Mouse (Mus musculus) lung, postnatal 25 days (tissue): ENCODE measurements at regions not wholly inside any gene's neighbourhood (a gene's known extent, or its start where the extent isn't known, plus 50 kb on each side); places are given as distances from the start of the nearest gene placed in this dataset.

ENCODE experiments used
- DNase-seq: peaks from one replicate; pipeline ENCODE4 v3.0.0; 2022; ENCODE audit warnings: low spot score

DNA sequence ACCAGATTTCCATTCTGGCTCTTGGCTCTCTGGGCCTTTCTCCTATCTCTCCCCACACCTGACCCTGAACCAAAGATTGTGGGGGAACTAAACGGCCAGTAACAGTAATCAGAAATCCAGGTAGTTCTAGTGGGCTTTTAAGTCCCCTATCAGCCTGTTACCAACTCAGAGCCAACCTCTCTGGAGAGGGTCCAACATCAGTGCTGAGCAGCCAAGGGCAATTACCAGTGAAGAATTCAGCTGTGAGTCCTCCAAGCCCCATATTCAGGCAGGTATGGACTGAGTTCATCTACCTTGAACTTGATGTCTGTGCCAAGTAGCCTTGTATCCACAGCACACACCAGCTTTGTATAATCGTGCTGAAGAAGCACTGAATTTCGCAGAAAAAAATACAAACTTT lies 1636.7 kb downstream of the Efnb2 start:
- no peak for DNase-seq

DNA sequence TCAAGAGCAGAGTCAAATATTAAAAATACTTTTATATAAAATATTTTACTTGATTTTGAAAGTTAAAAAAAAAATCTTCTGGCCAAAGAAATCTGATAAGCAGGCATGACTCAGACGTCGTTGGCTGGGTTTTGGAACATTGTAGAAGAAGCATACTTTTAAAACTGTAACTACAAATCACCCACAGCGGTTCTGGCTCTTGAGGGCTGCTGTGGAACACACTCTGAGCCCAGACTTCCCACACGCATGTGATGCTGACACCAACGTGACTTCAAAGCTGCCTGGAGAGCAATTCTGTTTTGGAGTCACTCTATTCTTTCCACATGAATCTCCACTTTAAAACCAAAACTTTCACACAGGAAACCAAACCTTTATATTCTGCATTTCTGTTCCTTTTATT lies 1649.2 kb downstream of the Efnb2 start:
- DNase-seq = no peak

DNA sequence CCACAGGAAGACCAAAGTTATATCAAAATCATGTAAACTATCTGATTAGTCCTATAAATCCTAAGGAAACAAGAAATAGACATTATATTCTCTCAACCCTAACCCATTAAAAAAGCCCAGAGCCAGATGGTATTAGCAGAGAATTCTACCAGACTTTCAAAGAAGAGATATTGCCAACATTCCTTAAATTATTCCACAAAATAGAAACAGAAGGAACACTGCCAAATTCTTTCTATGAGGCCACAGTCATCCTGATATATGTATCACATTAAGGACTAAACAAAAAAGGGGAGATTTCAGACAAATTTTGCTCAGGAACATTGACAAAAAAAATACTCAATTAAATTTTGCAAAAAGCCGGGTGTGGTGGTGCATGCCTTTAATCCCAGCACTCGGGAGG lies 1669.5 kb downstream of the Efnb2 start:
- DNase-seq = no peak

DNA sequence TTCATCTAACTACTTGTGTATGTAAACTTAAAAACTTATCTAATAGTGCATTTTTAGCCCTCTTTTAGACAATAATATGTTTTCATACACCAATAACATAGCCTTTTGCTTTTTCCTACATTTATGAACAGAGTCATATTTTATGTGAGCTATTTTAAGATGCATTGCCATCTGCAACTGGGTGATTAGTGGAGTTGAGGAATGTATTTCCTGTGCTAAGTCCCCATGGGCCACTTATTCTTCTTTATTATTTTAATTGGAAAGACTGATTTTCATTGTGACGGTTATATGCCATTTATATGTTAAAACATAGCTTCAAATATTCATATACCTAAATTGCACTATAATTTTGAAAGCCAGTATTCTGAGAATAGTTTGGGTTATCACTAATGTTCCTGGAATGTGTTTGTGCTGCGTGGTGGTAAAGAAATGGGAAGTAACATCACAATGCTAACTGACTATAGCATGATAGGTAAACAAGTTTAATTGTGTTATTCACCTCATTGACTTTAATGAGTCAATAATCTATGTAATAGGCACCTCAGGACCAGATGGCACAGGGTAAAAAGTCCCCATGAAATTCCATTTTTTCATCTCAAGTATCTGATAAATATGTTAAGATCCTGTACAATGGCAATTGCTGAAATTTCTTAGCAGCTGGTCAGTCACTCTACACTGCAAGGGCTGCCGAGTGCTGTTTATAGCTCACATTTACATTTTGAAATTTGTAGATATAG lies 1671.5 kb downstream of the Efnb2 start:
- DNase-seq = no peak

DNA sequence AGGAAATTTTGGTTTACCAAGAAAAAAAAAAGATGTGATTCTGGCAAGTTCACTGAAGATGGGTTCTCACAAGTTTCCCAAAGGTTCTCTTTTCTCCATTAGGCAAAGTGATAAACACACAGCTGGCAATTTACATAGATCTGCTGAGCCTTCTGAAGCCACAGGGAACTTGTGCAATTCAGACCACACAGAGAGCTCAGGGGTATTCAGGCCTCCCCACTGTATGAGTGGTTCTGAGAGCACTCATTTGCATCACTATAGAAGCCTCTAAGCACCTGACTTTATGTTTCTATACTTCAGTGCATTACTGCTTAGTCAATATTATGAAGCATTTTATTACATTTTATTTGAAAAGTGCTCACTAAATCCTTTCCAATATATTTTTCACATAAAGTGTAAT lies 1687.1 kb downstream of the Efnb2 start:
- no peak for DNase-seq

DNA sequence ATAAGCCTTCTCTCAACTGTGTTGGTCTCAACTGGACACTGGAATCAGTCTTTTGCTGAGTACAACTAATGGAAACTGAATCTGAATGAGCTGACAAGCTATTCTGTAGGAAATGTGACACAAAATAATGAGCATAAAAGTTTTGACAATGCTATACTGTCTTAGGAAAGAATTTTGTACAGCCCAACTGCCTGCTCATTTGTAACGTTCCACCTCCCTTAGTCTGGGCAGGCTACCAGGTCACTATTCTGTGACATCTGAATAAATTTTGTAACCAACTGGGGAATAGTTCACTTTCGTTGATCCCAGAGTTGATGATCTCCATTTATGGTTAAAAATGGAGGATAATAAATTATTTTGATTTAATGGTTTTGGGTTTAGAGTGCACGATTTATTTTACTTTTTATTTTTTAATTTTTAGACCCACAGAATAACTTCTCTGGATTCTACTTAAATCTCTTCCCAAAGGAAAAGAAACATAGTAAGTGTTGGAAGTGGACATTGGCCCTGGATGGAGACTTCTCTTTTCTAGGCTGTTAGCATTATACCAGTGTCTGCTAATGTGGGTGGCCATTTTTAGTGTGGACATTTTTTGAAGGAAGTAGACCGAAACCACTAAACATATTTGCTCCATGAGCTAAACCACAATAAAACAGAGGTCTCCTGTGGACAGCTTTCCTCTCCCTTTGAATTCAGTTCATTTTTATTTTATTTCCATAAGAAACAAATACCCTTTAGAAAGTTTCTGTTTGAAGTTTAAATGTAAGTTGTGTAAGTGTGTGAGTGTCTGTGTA lies 1697.8 kb downstream of the Efnb2 start:
- DNase-seq = no peak

DNA sequence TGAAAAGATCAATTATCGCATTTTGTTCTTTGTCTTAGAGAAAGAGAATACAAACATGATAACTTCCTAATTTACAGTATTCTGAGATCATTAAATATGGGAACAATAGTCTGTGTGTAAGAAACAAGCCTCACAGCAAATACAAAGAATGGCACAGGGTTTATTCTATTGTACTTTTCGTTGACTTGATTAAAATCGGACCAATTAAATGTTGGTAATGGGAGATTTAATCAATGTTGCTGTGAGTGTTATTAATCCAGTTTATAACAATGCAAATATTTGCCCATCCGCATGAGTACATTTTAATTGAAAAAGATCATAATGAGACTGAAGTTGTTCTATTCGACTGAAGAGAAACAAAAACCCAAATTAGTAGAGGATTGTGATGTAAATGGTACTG lies 1703.0 kb downstream of the Efnb2 start:
- no peak for DNase-seq

DNA sequence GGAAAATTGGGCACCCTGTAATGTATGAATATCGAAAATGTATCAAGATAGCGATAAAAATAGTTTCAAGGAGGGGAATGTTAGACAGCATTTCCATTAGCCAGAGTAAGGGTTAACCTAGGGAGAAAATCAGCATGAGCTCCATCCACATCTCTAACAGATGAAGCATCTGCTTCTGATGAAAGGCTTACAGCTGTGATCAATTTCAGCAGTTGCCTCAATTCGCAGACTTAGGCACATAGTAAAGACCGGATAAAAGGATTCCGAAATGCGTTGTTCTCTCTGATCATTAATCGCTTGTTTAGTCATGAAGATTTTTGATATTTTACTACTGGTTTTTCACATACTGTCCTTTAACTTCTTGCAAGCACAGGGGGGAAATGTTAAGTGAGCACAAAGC lies 1706.8 kb downstream of the Efnb2 start:
- DNase-seq = no peak

DNA sequence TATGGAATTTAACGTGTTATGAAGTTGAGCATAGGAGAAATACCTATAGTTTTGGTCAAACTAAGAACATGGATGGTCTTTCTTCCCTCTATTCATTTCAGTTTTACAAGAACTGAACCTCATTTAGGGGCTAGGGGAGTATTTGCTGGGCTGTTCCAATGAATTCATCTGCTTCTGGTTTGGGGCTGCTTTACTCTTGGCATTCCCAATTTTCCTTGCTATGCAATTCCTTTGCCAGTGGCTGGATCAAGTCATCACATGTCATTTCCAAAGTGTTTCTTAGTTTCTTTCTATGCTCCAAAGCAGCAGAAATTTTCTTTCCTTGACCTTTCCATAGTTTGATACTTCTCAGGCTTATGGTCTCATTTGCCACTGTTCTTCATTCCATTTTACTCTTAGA lies 1738.6 kb downstream of the Efnb2 start:
- no peak for DNase-seq

DNA sequence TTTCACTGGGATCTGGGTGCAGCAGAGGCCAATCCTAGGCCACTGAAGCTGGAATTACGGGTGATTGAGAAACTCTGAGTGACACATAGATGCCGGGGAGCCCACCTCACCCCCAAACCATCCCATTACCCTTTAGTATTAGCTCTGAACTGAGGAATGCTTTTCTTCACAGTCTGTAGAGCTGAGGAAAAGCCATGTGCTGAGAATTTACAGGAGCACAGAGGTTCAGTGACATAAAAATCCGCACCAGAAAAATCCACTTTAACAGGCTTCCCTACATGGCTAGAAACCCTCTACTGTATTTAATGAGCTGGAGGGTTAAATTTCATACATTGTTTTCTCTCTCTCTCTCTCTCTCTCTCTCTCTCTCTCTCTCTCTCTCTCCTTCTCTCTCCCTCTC lies 1753.4 kb downstream of the Efnb2 start:
- no peak for DNase-seq

DNA sequence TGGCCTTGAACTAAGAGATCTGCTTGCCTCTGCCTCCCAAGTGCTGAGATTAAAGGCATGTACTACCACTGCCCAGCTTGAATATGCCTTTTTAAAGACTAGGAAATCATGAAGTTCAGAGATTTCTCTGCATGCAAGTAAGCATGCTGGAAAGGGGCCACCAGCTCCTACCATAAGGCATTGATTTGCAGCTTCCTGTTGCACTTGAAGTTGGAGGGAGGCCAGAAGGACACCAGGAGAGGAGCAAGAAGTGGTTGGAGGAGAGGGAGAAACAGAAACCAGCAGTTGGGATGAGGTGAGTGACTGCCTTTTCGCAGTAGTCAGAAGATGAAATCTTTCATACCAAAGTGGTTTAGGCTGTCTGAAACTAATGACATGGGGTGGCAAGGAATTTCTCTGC lies 1769.6 kb downstream of the Efnb2 start:
- DNase-seq = no peak

DNA sequence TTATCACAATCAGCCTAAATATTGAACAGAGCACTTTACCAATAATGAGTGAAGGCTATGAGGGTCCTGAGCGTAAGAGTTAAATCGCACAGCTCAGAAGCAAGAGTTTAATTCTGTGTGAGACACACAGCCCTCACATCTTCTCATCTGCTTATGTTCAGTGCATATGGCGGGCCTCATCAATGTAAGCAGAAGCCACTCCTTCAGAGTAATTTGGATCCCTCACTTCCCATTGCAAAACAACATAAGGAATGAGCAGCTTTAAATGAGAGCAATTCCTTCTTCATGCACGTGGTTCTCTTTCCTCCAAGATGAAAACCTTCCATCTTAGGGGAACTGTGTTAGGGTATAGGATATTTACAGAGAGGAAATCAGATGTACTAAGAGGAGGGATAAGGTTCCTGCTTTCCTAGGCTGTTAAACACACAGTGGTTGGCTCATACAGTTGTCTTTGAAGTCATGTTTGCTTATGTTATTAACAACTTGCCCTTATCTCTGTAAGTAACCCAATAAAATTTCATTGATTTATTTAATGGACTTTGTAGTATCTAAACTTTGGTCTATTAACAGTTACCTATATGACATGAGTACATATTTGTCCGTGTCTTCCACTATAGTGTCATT lies 1774.2 kb downstream of the Efnb2 start:
- no peak for DNase-seq

DNA sequence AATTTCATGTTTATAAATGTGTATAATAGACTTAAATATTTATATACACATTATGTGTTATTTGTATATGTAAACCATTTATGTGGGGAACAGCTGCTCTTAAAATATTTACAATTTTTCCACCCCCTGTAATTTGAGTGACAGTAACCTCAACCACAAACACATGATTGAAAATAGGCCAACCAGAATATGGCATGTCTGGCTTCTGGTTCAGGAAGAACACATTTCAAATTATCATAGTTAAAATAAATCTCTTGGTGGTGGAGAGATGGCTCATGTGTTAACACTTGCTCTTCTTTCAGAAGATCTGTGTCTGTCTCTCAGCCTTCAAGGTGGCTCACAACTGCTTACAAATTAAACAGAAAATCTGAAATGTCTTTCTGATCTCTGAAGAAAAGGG lies 1776.2 kb downstream of the Efnb2 start:
- no peak for DNase-seq

DNA sequence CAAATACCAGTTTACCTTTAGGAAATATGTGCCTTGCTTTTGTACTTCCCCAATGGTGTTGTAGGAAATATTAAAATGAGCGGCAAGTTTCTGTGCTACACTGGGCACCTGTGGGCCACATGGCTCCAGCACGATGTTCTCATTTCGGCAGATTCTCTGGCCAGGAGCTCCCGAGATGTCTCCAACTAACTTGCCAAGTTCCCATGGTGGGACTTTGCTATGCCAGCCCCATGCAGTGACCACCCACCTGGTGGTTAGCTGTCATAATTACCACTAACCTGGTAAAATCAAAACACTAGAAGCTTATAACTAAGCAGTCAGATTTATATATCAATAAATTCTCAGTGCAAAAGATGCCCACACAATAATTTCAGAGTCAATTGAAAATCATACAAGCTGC lies 1777.5 kb upstream of the Slc10a2 start:
- no peak for DNase-seq
